Mouse (Mus musculus): ENCODE results near the gene Csnk2a2.

- TF ChIP-seq POLR2A (IDR thresholded peaks at IDR 0.05; ENCODE audit: borderline replicate concordance, control insufficient read depth, low read depth, low read length) (no peak), CTCF (IDR thresholded peaks at IDR 0.05; ENCODE audit: control insufficient read depth, insufficient read depth, low read length) (no peak)
Measured at GRCm38 (mm10) chr8:95516928-95517327, 27.1 kb upstream of the Csnk2a2 start.
